Mouse (Mus musculus): ENCODE results near the gene Numa1.

- TF ChIP-seq CTCF (IDR thresholded peaks at IDR 0.05; ENCODE audit: low read depth, low read length) (no peak), POLR2A (IDR thresholded peaks at IDR 0.05; ENCODE audit: insufficient read depth, low read length) (no peak)
These were observed 31.9 kb upstream of the Numa1 start for GRCm38 (mm10) chr7:101901969-101902368.
